Mouse (Mus musculus): Measurements from ENCODE around the gene Thsd4.

Thsd4 gene

GRCm38 (mm10) chr9:60456651-60457050 is 65.2 kb downstream of the Thsd4 start:
- DNase-seq (ENCODE audit: low spot score in 2 of 2), result no peak

- no peak for DNase-seq (ENCODE audit: low spot score in 2 of 2)
Measured at GRCm38 (mm10) chr9:60454406-60455076, 67.3 kb downstream of the Thsd4 start.

GRCm38 (mm10) chr9:60449498-60449897 is 72.3 kb downstream of the Thsd4 start:
- no peak for DNase-seq (ENCODE audit: low spot score in 2 of 2)

- DNase-seq (ENCODE audit: low spot score in 2 of 2), result no peak
Measured at GRCm38 (mm10) chr9:60445821-60446220, 76.0 kb downstream of the Thsd4 start.

GRCm38 (mm10) chr9:60441274-60441902 is 80.5 kb downstream of the Thsd4 start:
- DNase-seq (ENCODE audit: low spot score in 2 of 2), result no peak

GRCm38 (mm10) chr9:60440506-60440905 is 81.3 kb downstream of the Thsd4 start:
- DNase-seq (ENCODE audit: low spot score in 2 of 2), result no peak

GRCm38 (mm10) chr9:60436246-60436645 is 85.6 kb downstream of the Thsd4 start:
- no peak for DNase-seq (ENCODE audit: low spot score in 2 of 2)

- no peak for DNase-seq (ENCODE audit: low spot score in 2 of 2)
Measured at GRCm38 (mm10) chr9:60434093-60434492, 87.8 kb downstream of the Thsd4 start.

- DNase-seq (ENCODE audit: low spot score in 2 of 2), result no peak
Measured at GRCm38 (mm10) chr9:60431924-60432323, 89.9 kb downstream of the Thsd4 start.

- DNase-seq (ENCODE audit: low spot score in 2 of 2), result no peak
Measured at GRCm38 (mm10) chr9:60430017-60430416, 91.8 kb downstream of the Thsd4 start.

GRCm38 (mm10) chr9:60414076-60414755 is 107.6 kb downstream of the Thsd4 start:
- DNase-seq (ENCODE audit: low spot score in 2 of 2), result no peak

GRCm38 (mm10) chr9:60410872-60411635 is 110.8 kb downstream of the Thsd4 start:
- DNase-seq (ENCODE audit: low spot score in 2 of 2), result no peak

GRCm38 (mm10) chr9:60407374-60407773 is 114.5 kb downstream of the Thsd4 start:
- no peak for DNase-seq (ENCODE audit: low spot score in 2 of 2)

GRCm38 (mm10) chr9:60405777-60406176 is 116.1 kb downstream of the Thsd4 start:
- DNase-seq (ENCODE audit: low spot score in 2 of 2), result no peak

- DNase-seq (ENCODE audit: low spot score in 2 of 2), result no peak
Measured at GRCm38 (mm10) chr9:60402681-60403080, 119.2 kb downstream of the Thsd4 start.

- no peak for DNase-seq (ENCODE audit: low spot score in 2 of 2)
Measured at GRCm38 (mm10) chr9:60400001-60400400, 121.8 kb downstream of the Thsd4 start.

GRCm38 (mm10) chr9:60398073-60398472 is 123.8 kb downstream of the Thsd4 start:
- no peak for DNase-seq (ENCODE audit: low spot score in 2 of 2)

GRCm38 (mm10) chr9:60396096-60396495 is 125.8 kb downstream of the Thsd4 start:
- DNase-seq (ENCODE audit: low spot score in 2 of 2), result no peak

- no peak for DNase-seq (ENCODE audit: low spot score in 2 of 2)
Measured at GRCm38 (mm10) chr9:60392916-60393315, 128.9 kb downstream of the Thsd4 start.

- no peak for DNase-seq (ENCODE audit: low spot score in 2 of 2)
Measured at GRCm38 (mm10) chr9:60384751-60385150, 137.1 kb downstream of the Thsd4 start.

- no peak for DNase-seq (ENCODE audit: low spot score in 2 of 2)
Measured at GRCm38 (mm10) chr9:60382941-60383340, 138.9 kb downstream of the Thsd4 start.

GRCm38 (mm10) chr9:60382526-60382925 is 139.3 kb downstream of the Thsd4 start:
- no peak for DNase-seq (ENCODE audit: low spot score in 2 of 2)

All from spleen, postnatal 36 days (tissue).